Mouse (Mus musculus) gastrocnemius, adult 8-10 months (tissue): ENCODE data around the gene Adamts16. TPM values are rescaled to one million over a fixed set of nuclear protein-coding genes. Genes with fewer than 3 reads are reported as not detected.

Source experiments
- DNase-seq, 2 experiments: peaks; one replicate each; pipeline ENCODE4 v3.0.0; 2022; ENCODE audit warnings: low spot score in 2 of 2
- total RNA-seq, 4 experiments: library from RNA; stranded (reverse); gene quantifications; 2 replicates each; pipeline ENCODE4 v1.2.4; 2022

The Adamts16 gene
- total RNA-seq, 4 experiments from 2014 or later: 0.17 to 0.20 (median 0.19) TPM; not detected in 1

DNA sequence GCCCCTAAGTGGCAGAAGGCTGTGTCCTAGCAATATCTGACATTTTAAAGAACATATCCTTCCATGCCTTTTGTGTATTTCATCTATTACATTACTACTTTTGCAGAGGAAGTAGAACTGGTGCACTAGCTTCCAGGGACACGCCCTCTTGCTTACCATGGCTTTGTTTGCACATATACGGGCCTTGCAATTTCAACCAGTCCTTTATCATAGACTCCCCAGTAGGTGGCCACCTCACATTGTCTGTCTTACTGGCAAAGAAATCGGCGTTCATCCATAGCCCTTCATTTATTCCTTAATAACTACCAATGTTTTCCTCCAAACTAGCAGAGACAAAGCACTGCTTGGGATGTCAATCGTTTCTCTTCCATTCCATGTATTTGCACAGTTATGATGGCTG, 125.6 kb downstream of the Adamts16 start:
- DNase-seq: no peak

DNA sequence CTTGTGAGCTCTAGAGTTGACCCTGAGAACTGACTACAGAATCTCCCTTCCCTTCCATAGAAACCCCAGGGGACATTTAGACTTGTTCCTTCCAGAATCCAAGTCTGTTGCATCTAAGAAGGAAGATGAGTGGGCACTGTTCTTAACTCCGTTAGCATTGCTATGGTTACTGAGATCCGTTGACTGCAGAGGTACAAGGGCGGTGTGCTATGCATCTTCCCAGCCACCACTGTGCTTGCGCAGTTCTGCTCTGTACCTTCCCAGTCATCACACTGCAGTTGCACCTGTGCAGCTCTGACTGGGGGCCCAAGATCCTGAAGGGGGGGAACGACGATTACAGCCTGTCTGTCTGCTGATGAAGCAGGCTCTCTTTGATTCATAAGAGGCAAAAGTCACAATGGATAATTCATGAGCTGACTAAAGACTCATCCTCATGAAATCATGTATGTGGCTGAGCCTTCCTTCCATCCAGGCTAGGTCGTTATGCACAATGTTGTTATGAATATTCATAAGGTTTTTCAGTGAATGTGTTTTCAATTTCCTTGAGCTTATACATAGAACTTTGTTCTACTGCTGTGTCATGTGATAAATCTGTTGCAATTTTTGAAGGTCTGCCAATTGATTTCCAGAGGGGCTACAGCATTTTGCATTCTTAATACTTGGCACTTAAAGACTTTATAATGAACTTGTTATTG, 127.4 kb downstream of the Adamts16 start:
- DNase-seq: no peak

DNA sequence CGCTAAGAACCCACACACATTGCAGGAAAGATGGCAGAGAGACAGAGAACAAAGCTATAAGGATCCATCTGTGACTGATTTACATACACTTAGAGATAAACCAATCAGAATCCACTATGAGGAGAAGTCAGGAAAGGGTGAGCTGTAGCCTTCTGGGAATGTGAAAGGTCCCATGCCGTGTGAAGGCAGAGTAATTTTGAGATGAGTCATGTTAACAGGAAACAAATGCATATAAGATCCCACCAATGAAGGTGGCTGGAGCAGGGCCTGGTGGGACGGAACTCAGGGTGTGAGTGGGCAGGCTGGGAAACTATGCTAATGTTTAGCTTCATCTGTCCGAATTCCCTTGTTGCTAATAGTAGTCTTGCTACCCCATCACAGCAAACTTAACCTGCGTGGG, 128.3 kb downstream of the Adamts16 start:
- no peak for DNase-seq

DNA sequence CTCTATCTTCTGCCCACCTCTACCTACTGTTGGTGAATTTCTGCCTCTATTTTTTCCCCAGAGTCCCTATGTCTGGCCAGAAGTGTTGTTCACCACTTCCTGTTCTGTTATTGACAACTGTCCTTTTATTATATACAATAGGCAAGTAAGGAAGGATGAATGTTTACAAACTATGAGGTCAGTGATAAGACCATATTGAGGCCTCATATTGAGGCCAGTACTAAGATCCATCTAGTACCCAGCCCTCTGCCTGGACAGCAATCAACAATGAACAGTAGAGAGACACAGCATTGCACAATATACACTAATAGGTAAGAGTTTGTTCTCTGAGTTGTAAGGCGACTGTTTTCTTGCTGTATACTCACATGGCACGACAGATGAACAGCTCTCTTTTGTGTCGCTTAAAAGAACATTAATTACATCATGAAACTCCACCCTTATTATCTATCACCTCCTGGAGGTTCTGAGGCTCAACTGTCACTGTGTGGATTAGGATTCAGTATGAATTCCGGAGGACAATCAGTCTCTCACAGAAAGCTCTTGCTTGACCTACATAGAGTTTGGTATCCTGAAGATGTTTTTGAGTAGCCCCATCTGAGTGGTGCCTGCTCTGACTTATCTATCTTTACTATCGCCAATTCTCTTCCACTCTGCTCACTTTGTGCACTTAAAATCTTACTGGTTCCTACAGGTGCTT, 134.3 kb downstream of the Adamts16 start:
- DNase-seq: no peak

DNA sequence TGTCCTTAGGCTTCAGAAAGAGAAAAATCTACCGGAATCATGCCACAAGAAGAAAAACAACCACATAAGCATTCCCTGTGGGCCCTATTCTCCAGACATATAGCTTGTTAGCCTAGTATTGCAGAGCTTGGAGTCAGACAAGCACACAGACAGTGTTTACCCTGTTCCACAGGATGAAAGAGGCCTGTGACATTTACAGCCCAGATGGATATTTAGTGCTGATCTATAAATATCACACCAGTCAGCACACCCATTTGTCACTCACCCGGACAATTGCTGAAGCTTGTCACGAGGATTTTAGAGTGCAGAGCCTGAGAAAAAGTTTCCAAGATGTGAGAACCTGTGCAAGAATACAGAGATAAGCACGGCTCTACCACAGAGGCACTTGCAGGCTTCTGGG, 138.7 kb downstream of the Adamts16 start:
- no peak for DNase-seq

DNA sequence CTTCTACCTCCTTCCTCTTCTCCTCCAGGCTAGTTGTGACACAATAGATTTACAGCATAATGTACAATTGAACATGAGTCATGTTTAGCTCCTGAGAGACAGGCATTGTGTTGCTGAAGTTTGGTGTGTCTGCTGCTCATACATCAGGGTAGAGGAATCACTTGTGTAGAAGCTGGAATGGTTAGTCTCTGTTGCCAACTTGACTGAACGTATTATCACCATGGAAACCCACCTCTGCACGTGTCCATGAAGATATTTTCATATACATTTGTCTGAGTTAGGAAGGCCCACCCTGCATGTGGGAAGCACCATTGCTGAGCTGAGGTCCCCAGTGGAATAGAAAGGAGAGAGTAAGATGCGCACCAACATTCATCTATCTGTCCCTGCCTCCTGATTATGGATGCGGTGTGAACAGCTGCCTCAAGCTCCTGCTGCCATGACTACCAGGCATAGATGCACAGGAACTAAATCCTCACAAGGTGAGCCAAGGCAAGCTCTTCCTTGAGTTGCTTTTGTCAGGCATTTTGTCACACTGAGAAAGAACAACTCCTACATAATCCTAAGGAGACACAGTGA, 142.7 kb downstream of the Adamts16 start:
- no peak for DNase-seq

DNA sequence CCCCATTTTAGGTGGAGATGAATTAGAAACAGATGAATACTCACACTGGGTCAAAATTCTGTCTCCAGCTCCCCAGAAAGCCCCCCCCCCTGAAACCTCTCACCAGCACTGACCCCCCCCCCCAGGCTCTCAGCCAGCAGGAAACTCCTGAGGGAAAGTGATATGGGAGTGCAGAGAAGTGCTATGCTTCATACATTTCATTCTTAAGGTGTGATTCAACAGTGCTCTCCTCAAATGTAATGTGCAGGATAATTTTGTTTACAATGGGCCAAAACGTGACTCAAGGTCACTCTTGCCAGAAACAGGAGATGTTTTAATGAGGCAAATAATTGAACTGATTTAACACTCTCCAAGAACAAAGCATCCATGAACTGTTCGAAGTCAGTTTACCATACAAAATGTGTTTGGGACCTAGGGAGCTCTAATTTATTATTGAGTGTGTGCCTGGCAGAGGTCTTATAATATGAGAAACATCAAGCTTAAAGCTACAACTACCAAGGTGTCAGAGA, 152.1 kb downstream of the Adamts16 start:
- DNase-seq: no peak

DNA sequence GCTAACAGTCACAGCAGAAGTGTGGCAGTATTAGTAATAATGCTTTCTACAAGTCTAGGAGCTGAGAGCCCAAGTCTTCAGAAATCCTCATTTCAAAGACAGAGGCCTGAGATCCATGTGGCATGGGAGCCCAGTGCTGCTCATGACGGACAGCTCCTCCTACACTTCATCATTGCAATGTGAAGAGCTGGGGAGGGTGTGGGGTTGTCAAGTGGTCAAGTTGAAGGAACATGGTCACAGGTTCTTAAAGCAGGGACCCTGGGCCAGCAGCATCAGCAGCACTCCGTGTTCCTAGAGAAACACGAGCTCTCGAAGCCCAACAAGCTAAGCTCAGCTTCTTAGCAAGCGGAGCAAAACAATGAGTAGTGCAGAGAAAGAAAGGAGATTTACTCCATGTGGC, 155.8 kb downstream of the Adamts16 start:
- DNase-seq: no peak

DNA sequence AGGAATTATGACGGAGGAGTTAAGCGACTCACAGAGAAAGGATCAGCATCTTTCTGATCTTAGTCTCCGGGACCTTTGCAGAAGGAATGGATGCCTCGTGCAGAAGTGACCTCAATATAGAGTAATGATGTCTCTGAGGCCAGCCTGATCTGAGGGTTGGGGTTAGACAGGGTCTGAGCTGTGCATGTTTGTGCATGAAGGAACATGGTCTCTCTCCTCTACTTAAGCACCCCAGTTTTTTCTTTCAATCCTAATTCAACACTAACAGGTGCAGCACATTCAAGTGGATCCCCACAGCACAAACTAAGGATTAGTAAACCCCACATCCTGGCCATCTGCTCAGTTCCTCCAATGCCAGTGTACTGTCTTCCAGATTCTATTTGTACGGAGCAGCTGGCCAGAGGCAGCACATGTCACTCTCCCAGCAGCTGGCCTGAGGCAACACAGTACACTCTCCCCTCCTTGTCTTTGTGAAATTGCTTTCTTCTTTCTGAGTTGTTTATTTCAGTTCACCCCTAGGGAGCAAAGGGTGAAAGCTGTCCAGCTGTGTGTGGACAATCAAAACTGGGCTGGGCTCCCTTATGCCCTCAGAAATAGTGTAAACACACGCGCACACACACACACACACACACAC, 156.5 kb downstream of the Adamts16 start:
- DNase-seq: peak in 1 of 2 experiments; percentile 3

DNA sequence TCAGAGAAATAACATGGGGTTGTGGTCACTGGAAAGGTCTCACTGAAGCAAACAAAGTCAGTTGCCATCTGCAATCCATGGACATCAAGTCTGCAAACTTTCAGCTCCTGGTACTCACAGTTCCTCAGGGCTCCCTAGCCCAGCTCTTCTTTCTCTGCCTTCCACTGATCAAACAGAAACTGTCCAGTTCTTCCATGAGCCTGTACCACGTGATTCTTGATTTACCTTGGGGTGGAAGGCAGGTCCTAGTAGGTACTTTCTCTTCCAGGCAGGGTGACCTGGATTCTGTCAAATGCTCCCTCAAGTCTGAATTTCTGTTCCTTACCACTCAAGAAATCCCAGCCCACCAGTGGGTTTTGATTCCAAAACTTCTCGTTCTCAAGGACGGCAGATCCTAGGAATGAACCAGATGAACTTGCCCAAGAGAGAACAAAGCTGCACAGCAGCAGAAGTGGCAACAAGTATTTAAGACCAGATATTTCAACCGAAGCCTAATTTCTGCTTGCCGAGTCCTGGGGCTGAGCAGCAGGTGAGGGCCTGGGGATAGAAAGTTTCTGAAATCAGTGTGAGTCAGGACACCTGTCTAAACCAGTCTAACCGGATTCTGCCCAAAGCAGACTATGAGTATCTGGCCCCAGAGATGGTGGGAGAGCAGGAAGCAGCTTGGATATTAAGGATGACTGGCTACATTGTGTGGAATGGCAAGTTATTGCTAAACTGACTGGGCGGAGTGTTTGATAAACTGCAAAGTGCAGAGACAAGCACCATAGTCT, 160.0 kb downstream of the Adamts16 start:
- no peak for DNase-seq

DNA sequence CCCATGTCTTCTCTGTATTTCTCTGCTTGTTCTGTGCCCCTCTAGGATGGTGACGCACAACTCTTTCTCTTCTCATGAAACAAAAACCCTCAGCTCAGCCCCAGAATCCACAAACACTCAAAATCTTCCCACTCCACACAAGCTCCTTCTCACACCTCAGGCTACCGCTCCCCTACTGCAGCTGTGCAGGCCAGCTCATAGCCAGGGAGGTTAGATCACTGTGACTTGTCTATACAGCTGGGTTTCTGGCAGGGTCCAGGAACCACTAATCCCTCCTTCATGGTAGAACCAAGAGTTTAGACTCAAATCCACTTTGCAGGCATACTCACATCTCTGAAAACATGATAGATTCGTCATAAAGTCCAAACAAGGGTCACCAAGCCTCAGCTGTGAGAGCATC, 161.3 kb downstream of the Adamts16 start:
- DNase-seq: no peak

Other genes starting within 250 kb of the Adamts16 start
- 10 to 100 TPM; 12.2 to 17.2 (median 13.9) TPM for gene Ice1, start 204.2 kb downstream of the Adamts16 start, total RNA-seq